Mouse (Mus musculus) gastrocnemius, adult 18-20 months (tissue): ENCODE results near the gene Rab3a. TPM values are rescaled to one million over a fixed set of nuclear protein-coding genes. Genes with fewer than 3 reads are reported as not detected.

Source experiments
- DNase-seq: peaks from one replicate; pipeline ENCODE4 v3.0.0; 2021; ENCODE audit warnings: low spot score
- long read RNA-seq, 2 experiments: library from polyadenylated mRNA; stranded (forward); transcript quantifications; one replicate each; pipeline ENCODE4 v2.0.0; 2021
- total RNA-seq, 2 experiments: library from RNA; stranded (reverse); gene quantifications; 2 replicates each; pipeline ENCODE4 v1.2.3; 2021

The Rab3a gene
- total RNA-seq, result 10 to 100 TPM; 32.5 to 36.5 TPM
- long read RNA-seq, experiment 1, transcript Rab3a-201 (5 exons, 1,363 nt), result major isoform, 24 of 44 reads
- long read RNA-seq, experiment 1, partial matches to known transcripts, result 6 of 44 reads
- long read RNA-seq, experiment 1, other reads (novel, unspliced or antisense), result 12 of 44 reads
- long read RNA-seq, experiment 2, transcript Rab3a-201 (5 exons, 1,363 nt), result major isoform, 19 of 41 reads
- long read RNA-seq, experiment 2, partial matches to known transcripts, result 1 of 41 reads
- long read RNA-seq, experiment 2, other reads (novel, unspliced or antisense), result 20 of 41 reads

- peak; percentile 98 for DNase-seq
These were observed at the start of gene Rab3a for GRCm38 (mm10) chr8:70754043-70754870. Gene Rab3a, plus strand, starts transcription at chr8:70754679.

GRCm38 (mm10) chr8:70708281-70708680, 46.2 kb upstream of the Rab3a start:
- peak; percentile 65 for DNase-seq

DNA sequence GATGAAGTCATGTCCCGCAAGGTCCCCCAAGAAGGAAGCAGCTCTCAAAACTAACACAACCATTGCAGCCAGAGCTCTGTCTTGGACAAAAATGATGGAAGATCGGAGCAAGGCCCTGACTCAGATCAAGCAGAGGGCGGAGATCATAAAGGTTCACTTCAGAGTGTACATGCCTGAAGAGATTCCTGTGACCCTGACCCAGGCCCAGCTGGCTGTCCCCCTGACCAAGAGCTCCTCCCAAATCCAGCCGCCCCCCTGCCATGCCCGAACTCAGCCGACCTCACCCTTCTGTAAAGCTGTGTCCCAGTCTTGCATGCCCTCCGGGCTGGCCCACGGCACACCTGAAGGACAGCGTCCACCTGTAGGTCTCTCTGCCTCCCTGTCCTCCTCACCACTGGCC, 44.7 kb upstream of the Rab3a start:
- no peak for DNase-seq

GRCm38 (mm10) chr8:70710296-70710695, 44.2 kb upstream of the Rab3a start:
- peak; percentile 68 for DNase-seq

DNA sequence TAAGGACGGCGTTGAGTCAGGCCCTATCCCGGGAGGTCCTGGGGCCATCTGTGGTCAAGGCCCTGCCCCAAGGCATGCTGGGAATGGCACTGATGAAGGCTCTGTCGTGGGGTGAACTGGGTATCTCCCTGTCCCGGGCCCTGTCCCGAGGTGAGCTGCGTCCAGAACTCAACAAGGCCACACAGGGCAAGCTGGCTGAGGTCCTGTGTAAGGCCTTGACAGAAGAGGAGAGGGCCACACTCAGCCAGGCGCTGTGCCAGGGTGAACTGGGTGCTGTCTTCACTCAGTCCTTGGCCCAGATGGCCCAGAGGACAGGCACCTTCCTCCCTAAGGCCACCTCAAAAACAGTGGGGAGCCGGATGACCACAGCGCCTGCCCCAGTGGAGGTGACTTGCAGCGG, 43.4 kb upstream of the Rab3a start:
- DNase-seq, result no peak

- no peak for DNase-seq
These were observed 40.5 kb upstream of the Rab3a start for GRCm38 (mm10) chr8:70713991-70714390.

DNA sequence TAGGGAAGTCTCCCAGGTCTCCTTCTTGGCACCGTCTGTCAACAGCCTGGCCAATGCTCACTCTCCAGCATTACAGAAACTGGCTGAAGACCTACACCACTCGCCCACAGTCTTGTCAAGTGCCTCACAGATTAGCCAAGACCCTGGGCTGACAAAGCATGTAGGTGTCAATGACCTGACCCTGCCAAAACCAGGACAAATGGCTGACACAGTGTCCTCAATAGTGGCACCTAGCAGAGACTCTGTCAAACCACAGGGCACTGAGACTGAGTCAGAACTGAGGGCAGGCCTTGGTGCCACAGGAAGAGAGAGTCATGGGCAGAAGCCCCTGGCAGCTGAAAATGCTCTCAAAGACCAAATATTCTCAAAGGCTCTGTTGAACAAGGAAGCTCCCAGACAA, 39.4 kb upstream of the Rab3a start:
- no peak for DNase-seq

DNA sequence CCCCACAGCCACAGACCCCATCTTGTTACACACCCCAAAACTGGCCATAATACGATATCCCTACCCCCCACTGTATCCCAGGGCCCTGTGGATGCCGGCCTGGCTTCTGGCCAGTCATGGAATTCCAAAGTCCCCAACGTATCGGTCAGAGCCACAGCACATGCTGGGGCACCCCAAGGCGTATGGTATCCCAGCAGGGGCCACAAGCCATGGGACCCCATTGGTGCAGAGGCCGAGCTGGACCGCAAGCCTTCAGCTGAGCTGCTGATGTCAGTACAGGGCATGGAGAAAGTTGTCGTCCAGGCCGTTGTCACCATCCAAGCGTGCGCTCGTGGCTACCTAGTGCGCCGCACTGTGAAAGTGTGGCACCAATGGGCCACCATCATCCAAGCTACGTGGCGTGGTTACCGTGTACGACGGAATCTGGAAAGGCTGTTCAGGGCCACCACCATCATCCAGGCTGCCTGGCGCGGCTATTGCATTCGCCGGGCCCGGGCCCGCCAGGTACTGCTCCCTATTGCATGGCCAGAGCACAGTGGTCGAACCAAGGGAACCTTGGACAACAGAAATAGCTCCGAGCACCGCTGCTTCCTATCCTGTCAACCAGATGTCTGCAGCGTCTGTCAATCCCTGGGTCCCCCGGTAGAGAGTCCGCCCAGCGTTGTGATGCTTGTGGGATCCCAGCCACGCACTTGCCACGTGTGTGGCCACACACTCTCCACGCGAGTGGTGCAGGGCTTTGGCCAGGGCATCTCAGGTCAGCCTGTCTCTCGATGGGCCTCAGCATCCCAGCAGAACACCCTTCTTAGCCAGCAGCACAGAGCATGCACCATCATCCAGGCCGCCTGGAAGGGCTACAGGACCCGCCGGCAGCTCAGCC, 37.7 kb upstream of the Rab3a start:
- no peak for DNase-seq

GRCm38 (mm10) chr8:70718297-70718696, 36.2 kb upstream of the Rab3a start, which contains the start of gene Gm3336:
Gene Gm3336, plus strand, starts transcription at chr8:70718543.
- no peak for DNase-seq

DNA sequence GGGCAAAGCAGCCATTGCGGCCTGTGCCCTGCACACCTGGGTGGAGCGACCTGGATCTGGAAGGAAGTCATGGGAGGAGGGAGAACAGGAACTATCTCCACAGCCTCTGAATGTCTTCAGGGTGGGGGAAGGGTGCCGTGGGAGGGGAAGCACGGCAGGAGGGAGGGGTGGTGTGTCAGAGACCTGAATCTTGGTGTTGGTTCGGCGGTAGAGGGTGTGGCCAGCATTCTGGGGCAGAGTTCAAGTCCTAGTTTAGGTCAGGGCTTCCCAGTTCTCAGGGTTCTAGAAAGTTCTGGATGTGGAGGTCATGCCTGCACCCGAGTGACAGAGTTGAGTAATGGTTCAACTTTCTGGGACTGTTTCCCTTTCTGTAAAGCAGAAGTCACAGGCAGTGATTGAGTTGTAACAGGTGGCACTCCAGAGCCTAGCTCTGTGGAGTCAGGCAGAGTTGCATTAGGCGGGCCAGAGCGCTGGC, 34.6 kb upstream of the Rab3a start:
- DNase-seq, result no peak

DNA sequence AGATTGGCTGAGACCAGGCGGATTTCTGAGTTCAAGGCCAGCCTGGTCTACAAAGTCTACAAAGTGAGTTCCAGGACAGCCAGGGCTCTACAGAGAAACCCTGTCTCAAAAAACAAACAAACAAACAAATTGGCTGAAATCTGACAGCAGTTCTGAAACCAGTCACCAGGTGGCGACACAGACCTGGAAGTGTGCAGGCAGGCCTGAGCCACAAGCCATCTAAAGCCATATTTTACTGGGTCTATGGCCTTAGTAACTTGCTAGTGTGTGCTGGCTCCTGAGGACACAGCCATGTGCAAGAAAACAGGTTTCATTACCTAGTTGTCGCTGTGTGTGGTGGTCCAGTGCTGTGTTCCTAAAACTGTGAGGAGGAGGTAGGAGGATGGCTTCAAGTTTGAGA, 33.7 kb upstream of the Rab3a start:
- DNase-seq, result peak; percentile 85

DNA sequence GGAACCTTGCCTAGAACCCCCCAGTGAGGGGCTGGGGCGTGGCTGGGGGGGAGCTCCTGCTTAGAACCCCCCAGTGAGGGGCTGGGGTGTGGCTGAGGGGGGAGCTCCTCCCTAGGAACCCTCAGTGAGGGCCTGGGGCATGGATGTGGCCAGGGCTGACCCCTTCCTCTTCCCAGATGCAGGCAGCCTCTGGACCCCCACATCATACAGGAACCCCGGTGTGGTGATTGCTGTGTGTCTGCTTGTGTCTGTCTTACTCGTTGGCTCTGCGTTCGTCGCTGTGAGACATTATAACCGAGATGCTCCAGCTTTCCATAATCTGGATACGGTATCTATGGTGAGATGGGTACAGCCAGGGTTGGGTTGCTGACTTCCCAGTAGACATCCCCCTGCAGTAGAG, 32.9 kb upstream of the Rab3a start:
- DNase-seq, result no peak

DNA sequence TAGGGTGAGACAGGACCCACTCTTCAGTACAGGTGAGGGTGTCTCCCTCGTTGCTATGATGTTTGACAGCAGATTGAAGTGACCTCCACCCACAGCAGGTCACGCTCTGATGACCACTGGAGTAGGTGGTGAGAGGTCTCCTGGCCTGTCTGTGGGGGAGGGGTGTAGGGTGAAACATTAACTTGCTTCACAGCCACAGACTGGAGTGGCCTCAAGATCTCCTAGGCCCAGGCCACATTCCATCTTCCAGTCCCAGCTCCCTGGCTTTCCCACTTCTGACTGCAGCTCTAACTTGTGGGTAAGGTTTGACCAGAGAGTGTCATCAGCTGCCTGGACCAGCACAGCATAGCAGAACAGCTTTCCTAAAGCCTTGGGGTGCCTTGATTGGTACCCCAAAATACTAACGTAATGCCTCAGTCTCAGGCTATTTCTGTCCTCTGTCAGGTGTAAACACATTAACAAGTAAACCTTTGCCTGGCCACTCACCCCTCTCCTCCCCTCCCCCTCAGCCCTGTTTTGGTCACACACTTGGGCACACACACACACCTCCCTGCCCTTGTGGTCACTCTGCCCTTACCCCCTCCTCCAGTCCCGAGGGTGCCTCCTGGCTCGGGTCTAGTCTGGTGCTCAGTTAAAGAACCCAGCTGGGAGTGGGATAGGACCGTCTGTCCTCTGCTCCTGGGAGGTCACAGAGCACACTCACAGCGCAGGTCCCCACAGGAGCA, 30.8 kb upstream of the Rab3a start, which contains the start of gene Pde4c:
Gene Pde4c, plus strand, starts transcription at position 235 of the 725 bp plus-strand sequence.
- DNase-seq, result no peak

DNA sequence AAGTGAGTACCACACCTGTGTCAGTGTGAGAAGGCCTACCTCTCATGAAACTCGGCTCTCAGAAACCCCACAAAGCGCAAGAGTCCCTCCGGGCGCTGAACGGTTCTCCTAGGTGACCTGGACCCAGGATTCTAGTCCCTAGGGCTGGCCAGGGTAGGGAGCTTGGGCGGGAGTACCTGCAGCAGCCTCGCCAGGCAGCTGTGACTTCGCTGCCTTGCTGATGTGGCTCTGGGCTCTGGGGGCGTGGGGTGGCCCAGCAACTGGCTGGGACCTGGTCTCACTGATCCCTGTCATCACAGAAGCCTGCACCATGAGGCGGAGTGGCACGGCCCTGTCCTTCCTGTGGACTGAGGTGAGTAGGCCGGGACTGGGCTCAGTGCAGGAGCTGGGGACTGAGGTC, 30.3 kb upstream of the Rab3a start:
- DNase-seq, result no peak

- DNase-seq, result no peak
These were observed 28.6 kb upstream of the Rab3a start for GRCm38 (mm10) chr8:70725792-70726447.

GRCm38 (mm10) chr8:70726721-70727120, 27.8 kb upstream of the Rab3a start:
- no peak for DNase-seq

DNA sequence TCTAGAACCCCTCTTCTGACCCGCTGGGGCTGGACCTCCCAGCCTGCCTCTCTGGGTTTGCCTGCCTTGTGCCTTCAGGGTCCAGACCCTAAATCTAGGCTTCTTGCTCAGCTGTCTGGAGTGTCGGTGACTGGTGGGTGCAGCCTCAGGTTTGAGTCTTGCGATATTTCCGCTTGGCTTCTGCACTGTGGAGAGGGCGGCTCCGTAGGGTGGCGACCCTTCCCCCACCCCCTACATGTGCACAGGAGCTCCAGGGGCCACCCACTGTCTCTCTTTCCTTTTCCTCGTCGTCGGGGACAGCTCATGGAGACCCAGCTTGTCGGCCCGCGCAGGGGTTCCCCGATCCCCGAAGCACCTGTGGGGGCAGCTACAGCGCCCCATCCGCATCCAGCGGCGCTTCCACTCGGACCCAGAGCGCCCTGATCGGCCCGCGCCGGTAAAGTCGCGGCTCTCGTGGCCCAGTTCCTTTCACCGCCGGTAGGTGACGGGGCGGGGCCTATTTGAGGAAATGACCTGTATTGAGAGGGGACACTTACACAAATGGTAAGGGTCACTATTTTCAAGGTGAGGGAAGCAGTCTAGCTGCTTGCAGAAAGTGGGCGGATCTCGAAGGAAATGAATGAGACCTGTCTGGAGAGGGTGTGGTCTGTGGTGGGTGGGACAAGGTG, 24.5 kb upstream of the Rab3a start:
- no peak for DNase-seq

GRCm38 (mm10) chr8:70730956-70731355, 23.5 kb upstream of the Rab3a start:
- no peak for DNase-seq

GRCm38 (mm10) chr8:70737705-70738104, 16.8 kb upstream of the Rab3a start:
- no peak for DNase-seq

DNA sequence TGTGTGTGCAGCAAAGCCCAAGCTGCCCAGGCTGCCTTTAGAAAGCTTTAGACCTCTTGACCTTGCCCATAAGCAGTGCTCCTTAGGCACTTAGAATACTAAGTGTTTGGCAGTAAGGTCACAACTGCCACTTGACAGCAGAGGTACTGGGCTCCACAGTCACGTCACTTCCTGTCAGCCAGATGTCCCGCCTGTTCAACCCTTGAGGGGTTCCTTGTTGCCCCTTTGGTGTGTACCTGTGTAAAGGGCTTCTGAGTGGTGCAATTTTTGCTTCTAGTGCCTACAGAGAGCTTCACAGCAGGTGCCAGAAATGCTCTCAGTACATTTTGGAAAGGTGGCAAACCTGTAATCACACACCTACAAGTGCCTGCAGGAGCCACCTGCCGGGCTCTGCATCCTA, 16.3 kb upstream of the Rab3a start:
- no peak for DNase-seq
